Mouse (Mus musculus) heart, adult 2 months (tissue): Measurements from ENCODE around the gene Ripply1.

Experiments used
- CTCF ChIP-seq: fragments of 200-600 bp; IDR thresholded peaks from 2 replicates; pipeline ENCODE4 v1.8.1; 2022; ENCODE audit warnings: antibody characterized with exemption, mild to moderate bottlenecking, moderate library complexity
- EP300 ChIP-seq: fragments of 200-500 bp; IDR thresholded peaks from 2 replicates; pipeline ENCODE4 v1.6.1; 2011; ENCODE audit warnings: low read depth, low read length, control low read depth; ENCODE audit not compliant: insufficient read depth

- TF ChIP-seq CTCF (no peak), EP300 (no peak)
Observed at GRCm38 (mm10) chrX:139737066-139737465, 45.1 kb downstream of the Ripply1 start.
